In the genomic region with DNA sequence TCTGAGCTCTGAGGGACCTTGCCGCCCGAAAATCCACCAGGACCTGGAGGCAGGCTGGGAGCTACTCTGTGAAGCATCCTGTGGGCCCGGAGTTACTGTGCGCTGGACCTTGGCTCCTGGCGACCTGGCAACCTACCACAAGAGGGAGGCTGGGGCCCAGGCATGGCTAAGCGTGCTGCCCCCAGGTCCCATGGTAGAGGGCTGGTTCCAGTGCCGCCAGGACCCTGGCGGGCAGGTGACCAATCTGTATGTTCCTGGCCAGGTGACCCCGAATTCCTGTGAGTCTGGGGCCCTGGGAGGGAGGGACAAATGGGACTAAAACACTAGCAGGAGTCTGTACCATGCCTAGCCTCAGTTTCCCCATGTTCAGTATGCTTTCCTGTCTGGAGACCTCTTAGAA, we compare ENCODE assay signal across 29 mouse cellular contexts. TPM values are rescaled to one million over a fixed set of nuclear protein-coding genes. Genes with fewer than 3 reads are reported as not detected.
"Had no signal": no experiment of that assay in that cellular context is flagged by ENCODE, and none has a peak within 500 bp of the region (broad histone marks: within the 10 kb centered on the region; RNA-seq: fewer than 3 reads in every experiment).

No protein-coding gene starts in this region.

- DNase-seq: kidney, adult 2 months; kidney, postnatal 25 days; layer of hippocampus, postnatal 36 days; left cerebral cortex, postnatal 4 days; lung, adult 2 months; lung, postnatal 14 days; lung, postnatal 4 days; midbrain, embryonic 14.5 days; retina, postnatal 1 day; right cerebral cortex, postnatal 25 days; spleen, adult 18-20 months; thymus, postnatal 25 days had no signal

- H3K36me3 ChIP-seq: limb, embryonic 12.5 days; limb, embryonic 15.5 days; neural tube, embryonic 13.5 days; stomach, embryonic 15.5 days had no signal

- H3K9me3 ChIP-seq: limb, embryonic 12.5 days; limb, embryonic 15.5 days; neural tube, embryonic 13.5 days; stomach, embryonic 15.5 days had no signal

- H3K27me3 ChIP-seq: limb, embryonic 12.5 days; limb, embryonic 15.5 days; neural tube, embryonic 13.5 days; stomach, embryonic 15.5 days had no signal

- H3K4me3 ChIP-seq: layer of hippocampus, adult 2 months; left cerebral cortex, adult 2 months; limb, embryonic 12.5 days; limb, embryonic 15.5 days; neural tube, embryonic 13.5 days; stomach, embryonic 15.5 days had no signal

- H3K27ac ChIP-seq: kidney, postnatal 0 days; layer of hippocampus, adult 2 months; left cerebral cortex, adult 2 months; limb, embryonic 12.5 days; limb, embryonic 15.5 days; neural tube, embryonic 13.5 days; stomach, embryonic 15.5 days had no signal

- H3K4me2 ChIP-seq: limb, embryonic 12.5 days; limb, embryonic 15.5 days; liver, embryonic 11.5 days; midbrain, embryonic 11.5 days; neural tube, embryonic 13.5 days; stomach, embryonic 15.5 days had no signal

- H3K9ac ChIP-seq: limb, embryonic 12.5 days; limb, embryonic 15.5 days; neural tube, embryonic 13.5 days; stomach, embryonic 15.5 days had no signal

RNA-seq across cellular contexts. Expression of a gene that starts 2.1 kb away (rescaled TPM):
- total RNA-seq: layer of hippocampus, adult 2 months; layer of hippocampus, postnatal 36 days; left cerebral cortex, adult 2 months; megakaryocyte progenitor cell, adult 5-6 weeks; megakaryocyte-erythroid progenitor cell, adult 5-6 weeks; neutrophil, adult 5-6 weeks had no signal

RNA-seq across cellular contexts. Expression of a gene that starts 21.0 kb away (rescaled TPM):
- total RNA-seq: megakaryocyte progenitor cell, adult 5-6 weeks; megakaryocyte-erythroid progenitor cell, adult 5-6 weeks; midbrain, postnatal 0 days; neutrophil, adult 5-6 weeks had no signal
- polyA plus RNA-seq: kidney, embryonic 14.5 days; kidney, postnatal 0 days; limb, embryonic 12.5 days; liver, embryonic 11.5 days; liver, embryonic 16.5 days; lung, adult 2 months; lung, embryonic 16.5 days; midbrain, embryonic 11.5 days; neural tube, embryonic 13.5 days; stomach, embryonic 15.5 days; thymus, postnatal 0 days had no signal
